Mouse (Mus musculus) heart, embryonic 14.5 days (tissue): Measurements from ENCODE around the gene Grin2c. TPM values are rescaled to one million over a fixed set of nuclear protein-coding genes. Genes with fewer than 3 reads are reported as not detected.

Experiments
- ATAC-seq: fragments of 200-750 bp; cut with Nextera tagmentation; 2 replicates; pipeline ENCODE4 v1.8.0; 2017; ENCODE audit warnings: low read depth, moderate TSS enrichment; ENCODE audit not compliant: insufficient number of reproducible peaks, insufficient read depth, low FRiP score
- H3K27ac ChIP-seq, 2 experiments: fragments of 200-500 bp in 1 of 2; fragments of 300-500 bp in 1 of 2; sonication (generic) in 1 of 2; replicated peaks in 1 of 2; 2 replicates each; pipeline ENCODE4 v1.5.1; 2012 to 2014; ENCODE audit warnings: low read depth in 2 of 2, low read length in 2 of 2, control low read depth in 1 of 2, mild to moderate bottlenecking in 1 of 2, mixed read lengths in 1 of 2; ENCODE audit not compliant: control insufficient read depth in 1 of 2, insufficient read depth in 1 of 2
- H3K27me3 ChIP-seq: fragments of 300-500 bp; sonication (generic); 2 replicates; pipeline ENCODE4 v1.6.1; 2014; ENCODE audit warnings: mild to moderate bottlenecking, low read length, control low read depth; ENCODE audit not compliant: control insufficient read depth, insufficient read depth
- H3K36me3 ChIP-seq: fragments of 300-500 bp; sonication (generic); 2 replicates; pipeline ENCODE4 v1.6.1; 2014; ENCODE audit warnings: mild to moderate bottlenecking, control low read depth, low read length, mixed read lengths; ENCODE audit not compliant: control insufficient read depth, insufficient read depth
- H3K4me1 ChIP-seq, 2 experiments: fragments of 200-500 bp in 1 of 2; fragments of 300-500 bp in 1 of 2; sonication (generic) in 1 of 2; 2 replicates each; pipeline ENCODE4 v1.6.1; 2012 to 2014; ENCODE audit warnings: low read length in 2 of 2, control low read depth in 1 of 2, mixed read lengths in 1 of 2; ENCODE audit not compliant: control insufficient read depth in 2 of 2, insufficient read depth in 2 of 2
- H3K4me2 ChIP-seq: fragments of 300-500 bp; sonication (generic); 2 replicates; pipeline ENCODE4 v1.6.1; 2014; ENCODE audit warnings: mild to moderate bottlenecking, low read length
- H3K4me3 ChIP-seq, 2 experiments: fragments of 200-500 bp in 1 of 2; fragments of 300-500 bp in 1 of 2; sonication (generic) in 1 of 2; 2 replicates each; pipeline ENCODE4 v1.5.1; 2012 to 2014; ENCODE audit warnings: low read length in 2 of 2, mild to moderate bottlenecking in 2 of 2, control low read depth in 1 of 2, low read depth in 1 of 2, moderate library complexity in 1 of 2; ENCODE audit not compliant: control insufficient read depth in 1 of 2, insufficient read depth in 1 of 2
- H3K9ac ChIP-seq: fragments of 300-500 bp; sonication (generic); 2 replicates; pipeline ENCODE4 v1.6.1; 2014; ENCODE audit warnings: mild to moderate bottlenecking, low read length
- H3K9me3 ChIP-seq: fragments of 300-500 bp; sonication (generic); 2 replicates; pipeline ENCODE4 v1.6.1; 2016; ENCODE audit warnings: low read length, control low read depth; ENCODE audit not compliant: control insufficient read depth
- WGBS: fragments of 180-500 bp; shearing (Covaris S2); extraction: QIAGEN DNeasy Blood & Tissue Kit; methylation state at CpG from one replicate; pipeline ENCODE4 v1.1.7; 2014; 5-methylcytosine and 5-hydroxymethylcytosine counted together
- polyA plus RNA-seq: library from polyadenylated mRNA; unstranded; fragments of >200 nt; fragmentation: Nextera tagmentation; extraction: Ambion mirVana; gene quantifications from 2 replicates; pipeline ENCODE4 v1.2.1, GENCODE M21; 2014

The Grin2c gene
- polyA plus RNA-seq, 1 experiment from 2014 or later: 0.15 TPM

GRCm38 (mm10) chr11:115275954-115276353 lies 8.9 kb upstream of the Grin2c start:
- Histone ChIP-seq H3K27ac (peak overlapping the region in 1 of 2 experiments; percentile 78; a peak in 1 of 4 replicates), H3K9me3 (no peaks in the 10 kb centered on the region), H3K9ac (peak overlapping the region; percentile 80), H3K4me2 (peak overlapping the region; percentile 89), H3K36me3 (peaks cover 6% of the 10 kb centered on the region; the same call in 1 of the 2 replicates), H3K4me1 (peaks cover 8 to 13% of the 10 kb centered on the region in 2 experiments), H3K27me3 (no peaks in the 10 kb centered on the region), H3K4me3 (peak overlapping the region in 1 of 2 experiments; percentile 67; a peak in 3 of 4 replicates)
- WGBS: 58% methylated on average over 3 of the region's 3 CpGs
- ATAC-seq: no peak

DNA sequence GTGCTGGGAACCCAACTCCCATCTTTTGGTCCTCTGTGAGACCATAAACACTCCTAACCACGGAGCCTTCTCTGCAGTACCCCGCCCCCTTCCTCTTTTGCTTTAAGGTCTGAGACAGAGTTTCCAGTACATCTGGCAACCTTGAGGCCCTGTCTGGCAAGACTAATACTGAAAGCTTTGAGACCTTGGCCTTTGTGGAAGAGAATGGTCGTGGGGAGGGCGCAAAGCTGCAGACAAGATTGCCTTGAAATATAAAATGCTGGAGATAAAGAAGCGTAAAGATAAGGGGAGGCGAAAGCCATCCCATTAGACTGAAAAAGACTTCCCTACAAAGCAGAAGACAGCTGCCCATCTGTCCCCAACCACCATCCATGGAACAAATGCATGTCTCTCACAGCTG lies 8.5 kb upstream of the Grin2c start:
- no peak overlapping the region for H3K4me3 ChIP-seq
- WGBS: 79% methylated on average over 6 of the region's 6 CpGs
- no peak overlapping the region for H3K4me2 ChIP-seq
- H3K27ac ChIP-seq: no peak overlapping the region
- H3K9ac ChIP-seq: no peak overlapping the region
- H3K4me1 ChIP-seq: peaks cover 8 to 13% of the 10 kb centered on the region in 2 experiments
- peaks cover 8% of the 10 kb centered on the region; the same call in 1 of the 2 replicates for H3K36me3 ChIP-seq
- ATAC-seq: no peak
- no peaks in the 10 kb centered on the region for H3K27me3 ChIP-seq
- H3K9me3 ChIP-seq: no peaks in the 10 kb centered on the region

DNA sequence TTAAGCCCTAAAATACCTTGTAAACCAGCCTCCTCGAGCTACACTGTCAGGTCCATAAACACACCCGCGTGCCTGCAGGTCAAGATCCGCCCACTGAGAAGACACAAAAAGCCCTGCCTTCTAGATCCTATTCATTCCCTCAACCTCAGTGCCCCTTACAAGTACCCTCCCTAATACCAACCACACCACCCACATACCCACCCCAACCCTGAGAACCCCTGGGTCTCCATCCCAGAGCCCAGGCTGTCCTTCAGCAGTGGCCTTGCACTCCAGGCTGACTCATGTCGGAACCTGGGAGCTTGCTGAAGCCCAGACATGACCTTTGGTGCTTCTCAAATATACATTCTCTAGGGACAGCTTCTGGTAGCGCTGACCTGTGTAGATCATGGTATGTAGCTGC lies 7.7 kb upstream of the Grin2c start:
- Histone ChIP-seq H3K9ac (no peak overlapping the region), H3K36me3 (peaks cover 8% of the 10 kb centered on the region; the same call in 1 of the 2 replicates), H3K4me2 (no peak overlapping the region), H3K27ac (no peak overlapping the region), H3K27me3 (no peaks in the 10 kb centered on the region), H3K4me1 (peaks cover 10 to 13% of the 10 kb centered on the region in 2 experiments), H3K4me3 (no peak overlapping the region), H3K9me3 (no peaks in the 10 kb centered on the region)
- ATAC-seq: no peak
- WGBS: 92% methylated on average over 6 of the region's 6 CpGs

DNA sequence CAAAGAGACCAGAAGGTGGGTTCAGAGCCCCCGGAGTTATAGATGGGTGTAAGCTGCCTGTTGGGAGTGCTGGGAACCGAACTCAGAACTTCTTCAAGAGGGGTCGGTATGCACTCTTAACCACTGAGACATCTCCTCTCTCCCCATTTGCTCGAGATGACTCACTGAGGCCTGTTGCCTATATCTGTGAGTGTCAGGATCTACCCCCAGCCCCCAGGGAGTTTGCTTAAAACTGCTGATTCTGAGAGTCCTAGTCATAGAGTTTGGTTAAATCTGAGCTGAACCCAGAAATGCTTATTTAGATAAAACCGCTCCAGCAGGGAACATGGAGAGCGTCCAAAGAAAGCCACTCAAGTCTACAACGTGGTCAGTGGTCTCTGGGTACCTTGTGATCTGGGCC lies 7.1 kb upstream of the Grin2c start:
- ATAC-seq: no peak
- Histone ChIP-seq H3K4me3 (no peak overlapping the region), H3K27ac (no peak overlapping the region), H3K9ac (no peak overlapping the region), H3K4me1 (peaks cover 10 to 13% of the 10 kb centered on the region in 2 experiments), H3K27me3 (0 out of 2 replicates have a peak, but pooled peaks cover 5% of the 10 kb centered on the region), H3K9me3 (no peaks in the 10 kb centered on the region), H3K36me3 (peaks cover 11% of the 10 kb centered on the region; the same call in 1 of the 2 replicates), H3K4me2 (no peak overlapping the region)
- 80% methylated on average over 7 of the region's 7 CpGs for WGBS

- H3K4me3 ChIP-seq: no peak overlapping the region
- no peak for ATAC-seq
- H3K27me3 ChIP-seq: peaks cover 7% of the 10 kb centered on the region; the same call in 1 of the 2 replicates
- WGBS: 54% methylated on average over 7 of the region's 7 CpGs
- peaks cover 15% of the 10 kb centered on the region; the same call in 1 of the 2 replicates for H3K36me3 ChIP-seq
- H3K9me3 ChIP-seq: no peaks in the 10 kb centered on the region
- no peak overlapping the region for H3K4me2 ChIP-seq
- no peak overlapping the region for H3K27ac ChIP-seq
- H3K9ac ChIP-seq: no peak overlapping the region
- peaks cover 10 to 13% of the 10 kb centered on the region in 2 experiments for H3K4me1 ChIP-seq
Observed at GRCm38 (mm10) chr11:115273735-115274134, 6.7 kb upstream of the Grin2c start.

GRCm38 (mm10) chr11:115272894-115273498 lies 6.0 kb upstream of the Grin2c start:
- Histone ChIP-seq H3K4me3 (no peak overlapping the region), H3K9ac (no peak overlapping the region), H3K9me3 (no peaks in the 10 kb centered on the region), H3K4me2 (no peak overlapping the region), H3K27me3 (peaks cover 14% of the 10 kb centered on the region), H3K27ac (no peak overlapping the region), H3K36me3 (peaks cover 15% of the 10 kb centered on the region; the same call in 1 of the 2 replicates), H3K4me1 (peaks cover 10% of the 10 kb centered on the region in 2 experiments)
- no peak for ATAC-seq
- WGBS: 60% methylated on average over 10 of the region's 10 CpGs

- WGBS: 73% methylated on average over 10 of the region's 10 CpGs
Observed at GRCm38 (mm10) chr11:115271481-115271880, 4.4 kb upstream of the Grin2c start.

More at GRCm38 (mm10) chr11:115271481-115271880, 4.4 kb upstream of the Grin2c start:
- H3K4me3 ChIP-seq: no peak overlapping the region
- H3K9ac ChIP-seq: no peak overlapping the region
- no peaks in the 10 kb centered on the region for H3K9me3 ChIP-seq
- no peak overlapping the region for H3K27ac ChIP-seq
- peaks cover 15% of the 10 kb centered on the region; the same call in 1 of the 2 replicates for H3K36me3 ChIP-seq
- no peak overlapping the region for H3K4me2 ChIP-seq
- H3K27me3 ChIP-seq: peaks cover 29% of the 10 kb centered on the region
- ATAC-seq: no peak
- peaks cover 12 to 13% of the 10 kb centered on the region in 2 experiments for H3K4me1 ChIP-seq
